Mouse (Mus musculus) 3134 (cell line): ENCODE data around the gene Gramd2.
A peak's percentile ranks its signal among the peaks of the same experiment; 100 is the strongest.

ENCODE experiments used
- DNase-seq: peaks from one replicate; pipeline ENCODE4 v3.0.0-alpha.2; 2011; ENCODE audit warnings: low spot score; ENCODE audit not compliant: insufficient read length; ENCODE audit errors: extremely low read depth

Gene Gramd2

DNA sequence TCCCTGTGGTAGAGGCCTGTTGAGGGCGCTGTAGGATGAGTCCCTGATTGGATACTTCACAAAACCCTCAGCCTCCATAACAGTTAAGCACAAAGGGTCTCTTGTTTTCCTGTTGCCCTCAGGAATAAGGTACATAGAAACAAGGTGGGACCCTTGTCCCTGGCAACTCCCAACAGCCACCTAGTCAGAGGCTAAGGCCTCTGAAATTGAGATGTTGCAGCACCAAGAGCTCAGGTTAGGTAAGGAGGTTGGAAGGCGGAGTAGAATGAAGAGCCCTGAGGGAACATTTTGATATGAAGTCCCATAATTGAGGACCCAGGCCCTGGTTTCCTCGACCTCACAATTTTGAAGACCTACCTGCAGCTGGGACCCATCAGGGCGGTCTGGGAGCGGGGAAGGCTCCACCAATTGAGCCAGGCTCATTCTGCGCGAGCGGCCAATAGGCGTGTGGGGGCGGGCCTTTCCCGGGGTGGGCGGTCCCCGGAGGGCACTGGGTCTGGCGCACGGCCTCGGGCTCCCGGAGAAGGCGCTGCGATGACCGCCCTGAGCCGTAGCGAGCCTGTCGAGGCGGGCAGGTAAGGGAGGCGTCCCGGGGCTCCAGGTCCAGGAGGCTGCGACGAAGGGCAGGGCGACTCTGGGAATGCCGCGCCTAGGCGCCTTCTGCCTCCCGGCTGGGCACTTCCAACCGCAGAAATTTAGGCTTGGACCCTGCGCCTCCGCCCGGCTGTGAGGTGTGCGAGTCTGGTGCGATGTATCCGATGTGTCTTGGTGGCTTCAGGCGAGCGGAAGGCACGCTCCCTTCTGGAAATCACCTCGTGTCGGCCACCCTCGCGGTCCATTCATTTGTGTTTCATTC lies at the start of gene Gramd2:
Gramd2 (plus strand) TSS at position 467 of the 856 bp plus-strand sequence.
- no peak for DNase-seq

DNA sequence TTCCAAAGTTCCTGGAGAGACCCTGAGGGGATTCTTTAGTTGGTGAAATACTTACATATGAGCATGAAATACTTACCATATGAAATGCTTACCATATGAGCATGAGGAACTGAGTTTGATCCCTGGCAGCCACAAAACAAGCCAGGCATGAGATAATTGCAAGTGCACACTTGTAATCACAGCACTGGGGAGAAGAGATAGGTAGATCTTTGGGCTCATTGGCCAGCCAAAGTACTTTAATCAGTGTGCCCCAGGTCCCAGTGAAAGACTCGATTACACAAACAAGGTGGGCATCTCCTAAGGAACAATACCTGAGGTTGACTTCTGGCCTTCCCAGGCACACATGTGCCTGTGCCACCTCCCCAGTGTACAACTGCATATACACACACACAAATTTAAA lies 41.6 kb upstream of the Gramd2 start:
- DNase-seq, result no peak

DNA sequence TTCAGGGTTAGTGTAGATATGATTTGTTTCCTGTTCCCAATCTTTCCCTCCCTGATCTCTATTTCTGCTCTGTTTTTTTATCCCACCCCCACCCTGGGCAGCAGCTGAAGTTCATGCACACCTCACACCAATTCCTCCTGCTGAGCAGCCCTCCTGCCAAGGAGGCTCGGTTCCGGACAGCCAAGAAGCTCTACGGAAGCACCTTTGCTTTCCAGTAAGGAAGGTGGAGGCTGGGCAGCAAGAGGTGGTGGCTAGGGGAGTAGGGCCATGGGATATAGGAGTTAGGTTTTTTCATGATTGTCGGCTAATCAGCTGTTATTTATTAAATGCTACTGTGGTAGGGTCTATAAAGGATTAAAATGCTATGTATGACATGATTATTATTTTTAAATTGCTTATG lies 40.0 kb upstream of the Gramd2 start:
- DNase-seq, result no peak

DNA sequence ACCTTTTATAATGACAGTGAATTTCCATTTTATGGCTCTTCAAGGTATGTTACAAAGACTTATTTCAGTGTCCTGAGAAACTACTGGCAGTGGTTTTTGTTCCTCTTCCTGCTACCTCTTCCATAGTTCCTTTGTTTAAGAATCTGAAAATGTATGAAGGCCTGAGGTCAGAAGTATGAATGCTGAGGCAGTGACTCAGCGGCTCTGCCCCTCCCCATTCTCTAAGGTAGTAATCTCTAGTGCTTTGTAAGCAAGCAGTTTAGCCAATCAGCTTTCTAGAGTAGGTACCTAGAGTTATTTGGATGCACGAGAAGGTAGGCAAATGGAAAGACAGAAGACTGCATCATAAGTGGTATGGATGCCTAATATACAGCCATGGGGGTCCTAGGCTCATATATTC lies 38.6 kb upstream of the Gramd2 start:
- no peak for DNase-seq

DNA sequence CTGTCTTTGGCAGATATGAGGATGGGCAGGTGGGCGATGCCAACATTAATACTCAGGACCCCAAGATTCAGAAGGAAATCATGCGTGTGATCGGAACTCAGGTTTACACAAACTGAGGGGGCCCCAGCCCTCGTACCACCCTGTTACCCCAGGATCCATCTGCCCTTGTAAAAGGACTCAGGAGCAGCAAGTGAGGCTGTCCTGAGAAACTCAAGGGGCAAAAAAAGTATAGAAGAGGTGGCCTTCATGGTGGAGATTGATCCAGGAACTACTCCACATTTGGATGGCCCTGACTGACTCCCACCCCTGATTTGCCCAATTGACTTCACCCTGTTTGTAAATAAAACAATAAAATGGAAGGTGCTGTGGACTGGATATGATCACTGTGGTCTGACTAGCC lies 30.0 kb upstream of the Gramd2 start:
- DNase-seq, result no peak

DNA sequence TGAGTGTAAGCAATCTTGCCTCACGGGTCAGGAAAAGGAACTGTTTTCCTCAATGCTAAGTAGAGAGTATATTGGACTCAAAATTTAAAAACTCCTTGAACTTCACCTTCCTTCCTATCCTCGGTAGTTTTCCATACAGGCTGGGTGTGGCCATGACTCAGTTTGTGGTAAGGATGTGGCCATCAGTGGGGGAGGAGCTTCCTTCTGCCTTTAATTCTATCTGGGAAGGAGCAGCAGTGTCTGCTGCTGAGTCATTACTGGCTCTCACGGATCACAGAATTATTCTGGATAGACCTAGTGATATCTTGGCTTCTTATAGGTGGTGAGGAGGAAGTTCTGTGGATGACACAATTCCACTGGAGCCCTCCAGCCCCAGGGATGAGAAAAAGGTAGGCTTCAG lies 26.6 kb upstream of the Gramd2 start:
- peak; percentile 76 for DNase-seq

DNA sequence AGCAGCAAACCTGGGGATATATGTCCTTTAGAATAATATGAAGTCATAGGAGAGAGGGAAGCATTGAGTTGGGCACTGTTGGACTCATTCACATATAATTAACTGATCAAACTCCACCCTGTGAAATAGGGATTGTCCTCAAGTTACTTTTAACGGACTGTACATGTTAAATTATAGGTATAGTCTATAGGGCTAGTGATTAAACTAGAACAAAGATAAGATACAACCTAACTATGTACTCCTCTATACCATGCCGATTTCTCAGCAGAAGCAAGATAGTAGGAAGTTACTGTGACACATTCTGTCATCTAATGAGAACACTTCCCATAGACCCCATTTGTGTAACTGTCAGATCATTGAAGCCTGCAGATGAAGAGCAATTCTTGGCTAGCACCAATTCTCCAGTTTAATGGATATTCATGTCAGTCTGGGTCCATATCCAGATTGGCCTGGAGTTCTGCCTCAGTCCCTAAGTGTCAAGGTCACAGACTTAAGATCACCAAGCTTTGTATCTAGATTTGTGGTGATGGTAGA lies 25.4 kb upstream of the Gramd2 start:
- no peak for DNase-seq

DNA sequence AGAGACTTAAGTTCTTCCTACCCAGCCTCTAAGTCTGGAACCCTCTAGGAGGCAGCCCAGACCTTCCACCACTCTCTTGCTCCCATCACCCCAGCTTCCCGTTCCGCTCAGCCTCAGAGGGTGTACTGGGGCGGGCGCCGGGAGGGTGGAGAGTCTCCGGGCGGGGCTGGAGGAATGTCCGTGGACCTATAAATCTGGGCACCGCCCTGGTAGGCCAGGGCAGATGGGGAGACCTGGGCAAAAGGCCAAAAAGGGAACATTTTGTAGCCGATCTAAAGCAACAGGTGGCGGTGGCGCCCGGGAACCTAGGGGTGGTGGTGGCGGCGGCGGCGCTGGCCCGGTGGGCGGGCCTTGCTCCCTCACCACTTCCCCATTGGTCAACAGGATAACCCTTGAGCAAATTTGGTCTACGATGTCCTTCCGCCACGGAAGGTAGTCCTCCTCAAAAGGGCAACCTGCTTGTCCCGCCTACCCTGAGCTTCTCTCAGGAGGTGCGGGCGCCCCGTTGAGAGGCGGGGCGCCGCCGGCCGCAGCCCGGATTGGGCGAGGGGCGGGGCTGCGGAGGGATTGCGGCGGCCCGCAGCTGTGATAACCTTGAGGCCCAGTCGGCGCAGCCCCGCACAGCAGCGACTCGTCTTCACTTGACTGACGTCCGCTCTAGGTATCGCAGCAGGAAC lies 23.8 kb upstream of the Gramd2 start, which contains the start of gene Pkm:
Pkm (plus strand) TSS at position 411 of the 677 bp plus-strand sequence.
- DNase-seq, result peak; percentile 100

DNA sequence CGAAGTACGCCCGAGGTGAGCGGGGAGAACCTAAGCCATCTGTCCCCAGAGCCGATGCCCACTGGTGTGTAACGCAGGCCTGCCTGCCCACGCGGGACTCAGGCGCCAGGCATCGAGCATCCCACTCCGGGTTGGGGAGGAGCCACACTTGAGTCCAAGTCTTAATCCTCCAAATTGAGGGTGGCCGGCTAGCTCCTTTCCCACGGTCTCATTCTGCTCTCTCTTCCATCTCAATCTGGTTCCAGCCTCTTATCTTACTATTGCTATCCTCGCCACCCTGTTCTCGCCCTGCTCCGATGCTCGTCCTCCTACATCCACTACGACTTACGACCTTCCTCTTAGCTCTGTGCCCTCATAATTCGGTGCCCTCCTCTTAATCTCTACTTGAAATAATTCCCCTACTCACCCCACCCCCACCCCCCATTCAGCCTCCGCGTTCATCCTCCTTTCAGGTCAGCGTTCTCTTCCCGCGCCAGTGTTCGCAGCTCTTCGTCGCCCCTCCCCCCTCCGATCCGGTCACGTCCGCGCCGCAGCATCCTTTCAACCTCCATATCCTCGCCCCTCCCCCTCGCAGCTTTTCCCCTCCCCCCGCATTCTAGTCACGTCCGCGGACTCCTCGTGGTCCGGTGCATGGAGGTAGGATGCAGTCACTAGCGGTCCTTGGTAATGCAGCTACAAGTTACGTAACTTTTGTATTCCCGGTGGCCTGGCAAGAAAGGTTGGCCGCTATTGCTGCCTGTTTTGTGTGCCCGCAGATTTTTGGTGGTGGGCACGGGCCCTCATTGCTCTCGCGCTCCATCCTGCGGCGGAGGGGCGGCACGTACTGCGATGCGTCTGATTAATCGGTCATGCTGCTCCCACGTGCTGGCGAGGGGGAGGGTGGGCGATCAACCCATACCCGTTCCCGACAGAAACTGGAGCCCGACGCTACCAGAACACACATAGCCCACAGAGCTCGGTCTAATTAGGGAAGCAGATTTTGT lies 23.0 kb upstream of the Gramd2 start:
- peak; percentile 89 for DNase-seq

DNA sequence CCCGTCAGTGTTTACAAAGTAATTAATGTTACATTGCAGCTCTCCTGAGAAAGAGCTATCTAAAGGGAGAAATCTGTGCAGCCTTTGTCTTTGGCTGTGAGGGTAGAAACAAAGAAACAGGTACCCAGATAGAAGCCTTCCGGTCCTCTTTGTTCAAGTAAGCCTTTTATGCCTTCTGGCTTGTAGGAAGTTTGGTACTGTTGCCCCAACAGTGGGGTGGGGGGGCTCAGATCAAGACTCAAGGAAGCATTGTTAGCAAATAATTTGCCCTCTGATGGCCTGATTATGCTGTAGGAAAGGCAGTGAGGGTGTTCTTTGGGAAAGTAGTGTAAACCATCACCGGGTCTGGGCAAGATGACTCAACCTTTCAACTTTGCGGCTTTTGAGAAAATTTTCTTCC lies 21.8 kb upstream of the Gramd2 start:
- no peak for DNase-seq

DNA sequence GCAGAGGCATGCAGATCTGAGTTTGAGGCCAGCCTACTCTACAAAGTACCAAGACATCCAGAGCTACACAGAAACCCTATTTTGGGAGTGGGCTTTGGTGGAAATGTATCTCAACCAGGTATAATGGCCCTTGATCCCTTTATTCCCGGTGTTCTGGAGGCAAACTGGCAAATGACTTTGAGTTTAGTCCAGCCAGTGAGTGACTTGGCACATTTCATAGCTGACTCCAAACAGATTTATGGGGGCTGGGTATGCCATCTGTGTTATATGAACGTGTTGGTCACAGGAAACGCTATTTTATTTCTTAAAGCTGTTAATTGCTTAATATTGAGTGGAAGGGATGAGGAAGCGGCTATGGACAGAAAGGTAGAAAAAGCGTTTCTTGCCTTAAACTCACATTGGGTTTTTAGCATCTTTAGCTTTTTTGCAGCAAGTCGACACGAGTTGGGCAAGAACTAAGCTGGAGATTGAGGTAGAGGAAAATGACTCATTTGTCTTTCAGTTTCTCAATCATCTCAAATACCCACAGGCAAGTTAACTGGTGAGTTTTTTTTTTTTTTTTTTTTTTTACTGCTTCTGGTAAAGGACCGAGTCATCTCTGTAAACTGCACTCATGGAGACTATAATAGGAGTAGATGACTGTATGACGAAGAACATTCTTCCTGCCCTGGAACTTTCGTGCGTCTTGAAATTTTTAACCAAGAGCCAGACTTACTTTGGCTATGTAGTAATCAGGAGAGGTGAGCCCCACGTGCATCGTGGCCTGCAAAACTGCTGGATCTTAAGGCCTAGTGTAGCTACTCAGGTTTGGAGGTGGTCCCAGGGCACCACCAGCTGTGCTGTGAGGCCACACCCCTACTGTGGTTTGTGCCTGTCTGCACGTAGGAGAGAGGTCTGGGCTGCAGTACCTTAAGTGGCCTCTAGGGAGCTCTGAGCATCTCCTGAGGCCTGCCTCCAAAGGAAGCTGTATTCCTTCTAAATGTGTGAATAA lies 20.6 kb upstream of the Gramd2 start:
- peak; percentile 75 for DNase-seq

DNA sequence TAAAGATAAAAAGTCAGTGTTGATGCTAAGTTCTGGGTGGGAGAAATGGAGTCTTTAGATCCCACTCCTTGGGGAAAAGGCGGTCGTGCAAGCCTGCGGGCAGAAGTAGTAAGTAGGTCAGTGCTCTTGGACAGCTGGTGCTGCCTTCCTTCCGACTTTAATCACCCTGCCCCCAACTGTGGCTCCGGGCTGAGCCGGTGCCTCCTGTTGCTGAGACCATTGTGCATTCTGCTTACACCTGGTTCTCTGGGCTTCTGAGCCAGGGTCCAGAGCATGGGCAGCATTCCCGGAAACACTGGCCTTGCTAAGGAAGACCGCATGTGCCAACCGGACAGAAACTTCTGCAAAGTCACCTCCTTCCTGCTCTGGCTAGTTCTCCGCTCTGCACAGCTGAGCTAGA lies 19.5 kb upstream of the Gramd2 start:
- DNase-seq, result peak; percentile 61

DNA sequence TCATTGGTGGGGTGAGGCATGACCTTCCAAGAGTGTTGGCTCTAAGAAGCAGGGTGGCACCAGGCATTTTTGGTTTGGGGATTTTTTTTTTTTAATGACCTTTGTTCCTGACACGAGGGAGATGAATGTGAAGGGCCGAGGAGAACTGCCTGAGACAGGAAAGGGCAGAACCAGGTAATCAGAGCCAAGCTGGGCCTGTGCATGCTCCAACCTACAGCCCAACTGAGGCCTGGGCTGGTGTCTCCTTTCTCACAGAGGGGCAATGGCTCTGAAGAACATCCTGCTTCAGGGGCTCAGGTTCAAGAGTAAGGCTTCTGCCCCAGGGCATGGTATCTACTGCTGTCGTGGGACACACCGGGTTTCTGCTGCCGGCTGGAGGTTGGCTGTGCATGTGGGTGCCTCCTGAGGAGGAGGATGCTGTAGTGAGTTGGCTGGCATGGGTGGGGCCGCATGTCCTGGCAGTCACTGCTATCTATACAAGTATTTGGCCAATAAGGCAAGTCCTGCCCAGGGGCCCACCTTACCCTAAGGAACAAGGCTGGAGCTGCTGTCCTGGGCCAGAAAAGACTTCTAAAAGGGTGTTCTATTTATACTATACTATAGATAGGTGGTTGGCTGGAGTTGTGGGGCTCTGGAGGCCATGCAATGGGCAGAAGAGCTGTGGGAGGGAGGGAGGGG lies 18.5 kb upstream of the Gramd2 start:
- peak; percentile 49 for DNase-seq

DNA sequence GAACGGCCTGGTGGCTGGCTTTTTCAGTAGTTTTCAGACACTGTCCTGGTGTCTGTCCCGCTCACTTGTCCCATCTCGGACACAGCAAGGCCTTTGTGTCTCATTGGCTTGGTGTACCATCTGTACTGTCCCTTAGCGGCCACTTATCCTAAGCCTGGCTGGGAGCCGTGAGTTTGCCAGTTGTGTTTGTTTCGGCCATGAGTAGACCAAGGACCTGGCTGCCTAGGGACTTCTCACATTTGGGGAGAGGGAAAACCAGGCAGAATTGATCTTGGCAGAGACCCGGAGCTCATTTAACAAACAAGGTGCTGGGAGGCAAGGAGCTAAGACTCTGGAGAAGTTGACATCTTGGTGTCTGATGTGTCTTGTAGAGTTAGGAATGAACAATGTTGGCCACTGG lies 16.7 kb upstream of the Gramd2 start:
- DNase-seq, result no peak

DNA sequence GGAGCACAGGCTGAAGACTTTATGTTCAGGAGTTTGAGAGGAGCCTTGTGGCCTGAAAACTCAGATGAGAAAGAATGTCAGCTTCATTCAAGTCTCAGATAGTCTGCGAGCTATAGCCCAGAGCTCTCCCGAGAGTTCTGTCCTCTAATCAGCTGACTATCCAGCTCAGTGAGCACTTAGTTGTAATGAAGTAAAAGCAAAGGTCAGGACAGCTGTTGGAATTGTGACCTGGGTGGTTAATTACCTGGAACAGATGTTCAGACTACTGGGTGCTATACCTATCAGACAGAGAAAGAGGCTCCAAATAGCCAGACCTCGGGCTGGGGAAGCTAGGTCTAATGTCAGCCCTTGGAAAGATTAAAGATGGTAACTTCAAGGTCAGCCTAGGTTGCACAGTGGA lies 16.0 kb upstream of the Gramd2 start:
- no peak for DNase-seq

DNA sequence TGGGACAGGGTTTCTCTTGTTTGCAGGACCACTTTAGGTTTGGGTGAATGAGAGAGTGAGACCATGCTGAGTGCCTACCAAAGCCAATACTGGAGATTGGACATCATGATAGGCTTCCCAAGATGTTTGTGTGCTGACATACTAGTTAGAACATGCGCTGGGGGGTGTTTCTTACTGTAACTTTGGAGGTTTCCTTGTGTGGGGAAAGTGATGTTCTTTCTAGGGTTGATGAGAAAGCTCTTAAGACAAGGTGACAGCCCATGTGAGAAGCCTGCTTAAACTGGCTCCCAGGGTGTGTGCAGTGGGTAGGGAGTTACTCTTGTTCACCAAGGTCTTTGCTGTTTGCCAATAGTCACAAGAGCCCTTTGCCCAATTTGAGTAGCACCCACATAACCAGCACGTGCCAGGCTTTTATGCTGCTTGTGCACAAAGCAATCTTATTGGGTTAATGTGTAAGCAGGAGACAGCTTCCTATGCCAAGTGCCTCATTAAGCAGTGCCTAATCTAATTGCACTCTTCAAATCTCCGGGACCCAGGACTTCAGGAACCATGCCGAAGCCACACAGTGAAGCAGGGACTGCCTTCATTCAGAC lies 15.2 kb upstream of the Gramd2 start:
- DNase-seq, result no peak

DNA sequence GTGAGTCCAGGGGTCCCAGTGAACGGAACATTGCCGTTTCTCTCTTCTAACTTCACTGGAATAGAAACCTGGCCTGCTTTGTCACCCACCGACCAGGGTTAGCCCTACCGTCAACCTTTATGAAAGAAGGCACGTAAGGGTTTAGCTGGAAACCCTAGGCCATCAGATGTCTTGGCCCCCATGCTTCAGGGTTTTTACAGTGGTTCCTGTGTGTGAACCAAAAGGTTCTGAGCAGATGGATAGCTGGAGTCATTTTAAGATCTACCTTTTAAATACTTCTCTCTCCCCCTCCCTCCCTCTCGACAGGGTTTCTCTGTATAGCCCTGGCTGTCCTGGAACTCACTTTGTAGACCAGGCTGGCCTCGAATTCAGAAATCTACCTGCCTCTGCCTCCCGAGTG lies 13.9 kb upstream of the Gramd2 start:
- no peak for DNase-seq

DNA sequence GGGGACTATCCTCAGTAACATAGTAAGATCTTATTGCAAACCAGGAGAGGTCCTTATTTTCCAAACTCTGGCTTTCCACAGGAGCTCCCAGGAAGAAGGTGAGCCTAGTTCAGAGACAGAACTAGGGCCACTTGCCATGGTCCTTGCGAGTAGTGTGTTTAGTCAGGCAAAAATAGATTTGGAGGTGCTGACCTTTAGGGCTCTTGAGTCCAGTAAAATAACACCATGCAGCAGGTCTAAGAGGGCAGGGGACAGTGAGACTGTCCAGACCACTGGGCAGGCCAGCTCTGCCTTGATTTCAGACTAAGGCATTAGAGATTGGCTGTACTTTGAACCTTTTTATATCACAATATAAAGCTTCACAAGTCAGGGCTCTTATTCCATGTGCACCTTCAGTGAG lies 13.1 kb upstream of the Gramd2 start:
- no peak for DNase-seq

DNA sequence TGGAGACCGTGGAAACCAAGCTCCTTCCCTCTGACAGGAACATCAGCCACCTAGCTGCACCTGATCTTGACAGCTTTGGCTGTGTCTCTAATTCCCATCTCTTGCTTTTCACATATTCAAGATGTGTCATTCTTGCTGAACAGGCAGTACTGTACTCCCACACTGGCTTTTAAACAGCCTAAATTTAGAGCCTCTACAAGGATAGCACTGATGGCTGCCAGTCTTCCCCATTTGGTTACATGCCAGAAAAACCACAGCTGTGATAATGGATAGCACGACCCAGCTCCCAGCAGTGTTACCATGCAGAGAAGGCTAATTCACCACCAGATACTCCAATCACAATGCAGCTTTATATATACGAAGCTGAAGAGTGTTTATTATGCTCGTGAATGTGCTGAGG lies 12.7 kb upstream of the Gramd2 start:
- no peak for DNase-seq
